Mouse (Mus musculus) telencephalon, adult 2 months (tissue): ENCODE data around the gene Olfr1241.

Experiments
- DNase-seq: peaks from one replicate; pipeline ENCODE4 v3.0.0-alpha.2; 2011; ENCODE audit warnings: low read depth, low spot score

The Olfr1241 gene

GRCm38 (mm10) chr2:89487026-89487425 lies at the start of gene Olfr1241:
Olfr1241 (minus strand) TSS chr2:89487126.
- no peak for DNase-seq

GRCm38 (mm10) chr2:89531387-89531786 lies 44.5 kb upstream of the Olfr1241 start, which contains the start of gene Olfr1243:
Olfr1243 (minus strand) TSS chr2:89531487.
- no peak for DNase-seq

- DNase-seq = no peak
These were observed 11.3 kb upstream of the Olfr1241 start, which contains the start of gene Olfr1242 for GRCm38 (mm10) chr2:89498235-89498634. Olfr1242 (minus strand) TSS chr2:89498335.

- no peak for DNase-seq
These were observed 44.0 kb downstream of the Olfr1241 start, which contains the start of gene Olfr1240 for GRCm38 (mm10) chr2:89442900-89443299. Olfr1240 (minus strand) TSS chr2:89443000.
